Mouse (Mus musculus): ENCODE data around the gene Gm4894.

Gene Gm4894

GRCm38 (mm10) chr9:49250231-49250630, at the start of gene Gm4894:
TSS of gene Gm4894 (plus strand) at chr9:49250531.
- no peak for DNase-seq (ENCODE audit: low read depth)

- DNase-seq (ENCODE audit: low read depth): no peak
Measured at GRCm38 (mm10) chr9:49206331-49206730, 44.0 kb upstream of the Gm4894 start.

GRCm38 (mm10) chr9:49211493-49211892, 38.8 kb upstream of the Gm4894 start:
- DNase-seq (ENCODE audit: low read depth): no peak

- no peak for DNase-seq (ENCODE audit: low read depth)
Measured at GRCm38 (mm10) chr9:49214734-49215133, 35.6 kb upstream of the Gm4894 start.

GRCm38 (mm10) chr9:49217626-49218607, 32.4 kb upstream of the Gm4894 start:
- no peak for DNase-seq (ENCODE audit: low read depth)

GRCm38 (mm10) chr9:49224488-49224887, 25.8 kb upstream of the Gm4894 start:
- DNase-seq (ENCODE audit: low read depth): no peak

- DNase-seq (ENCODE audit: low read depth): no peak
Measured at GRCm38 (mm10) chr9:49227442-49227841, 22.9 kb upstream of the Gm4894 start.

GRCm38 (mm10) chr9:49229054-49229453, 21.3 kb upstream of the Gm4894 start:
- DNase-seq (ENCODE audit: low read depth): no peak

- DNase-seq (ENCODE audit: low read depth): peak; percentile 9
Measured at GRCm38 (mm10) chr9:49246839-49247238, 3.5 kb upstream of the Gm4894 start.

GRCm38 (mm10) chr9:49268949-49269348, 18.6 kb downstream of the Gm4894 start:
- DNase-seq (ENCODE audit: low read depth): no peak

GRCm38 (mm10) chr9:49273566-49273965, 23.2 kb downstream of the Gm4894 start:
- no peak for DNase-seq (ENCODE audit: low read depth)

- no peak for DNase-seq (ENCODE audit: low read depth)
Measured at GRCm38 (mm10) chr9:49275976-49276375, 25.6 kb downstream of the Gm4894 start.

GRCm38 (mm10) chr9:49276542-49277334, 26.4 kb downstream of the Gm4894 start:
- no peak for DNase-seq (ENCODE audit: low read depth)

- no peak for DNase-seq (ENCODE audit: low read depth)
Measured at GRCm38 (mm10) chr9:49295101-49295500, 44.8 kb downstream of the Gm4894 start.

- no peak for DNase-seq (ENCODE audit: low read depth)
Measured at GRCm38 (mm10) chr9:49307576-49307975, 57.2 kb downstream of the Gm4894 start.

GRCm38 (mm10) chr9:49310821-49311220, 60.5 kb downstream of the Gm4894 start:
- DNase-seq (ENCODE audit: low read depth): no peak

GRCm38 (mm10) chr9:49318638-49319037, 68.3 kb downstream of the Gm4894 start:
- no peak for DNase-seq (ENCODE audit: low read depth)
